Mouse (Mus musculus): ENCODE results near the gene Muc1.
A peak's percentile ranks its signal among the peaks of the same experiment; 100 is the strongest.
"Not testable (repeated sequence)": the region's sequence is repeated elsewhere in the genome, so short reads cannot be mapped to it uniquely, and the experiment has no call there.

The Muc1 gene

GRCm38 (mm10) chr3:89210162-89210561 lies 18.7 kb upstream of the Muc1 start:
- DNase-seq = no peak

GRCm38 (mm10) chr3:89210731-89211130 lies 18.1 kb upstream of the Muc1 start:
- DNase-seq = peak; percentile 49

GRCm38 (mm10) chr3:89213803-89214530 lies 14.9 kb upstream of the Muc1 start:
- peak; percentile 91 for DNase-seq

- DNase-seq = no peak
Observed at GRCm38 (mm10) chr3:89214681-89215411, 14.0 kb upstream of the Muc1 start, which contains the start of gene Thbs3. Gene Thbs3, plus strand, starts transcription at chr3:89215180.

- DNase-seq = peak; percentile 90
Observed at GRCm38 (mm10) chr3:89215853-89216252, 13.0 kb upstream of the Muc1 start.

- DNase-seq = not testable (repeated sequence)
Observed at GRCm38 (mm10) chr3:89216407-89216806, 12.4 kb upstream of the Muc1 start.

DNA sequence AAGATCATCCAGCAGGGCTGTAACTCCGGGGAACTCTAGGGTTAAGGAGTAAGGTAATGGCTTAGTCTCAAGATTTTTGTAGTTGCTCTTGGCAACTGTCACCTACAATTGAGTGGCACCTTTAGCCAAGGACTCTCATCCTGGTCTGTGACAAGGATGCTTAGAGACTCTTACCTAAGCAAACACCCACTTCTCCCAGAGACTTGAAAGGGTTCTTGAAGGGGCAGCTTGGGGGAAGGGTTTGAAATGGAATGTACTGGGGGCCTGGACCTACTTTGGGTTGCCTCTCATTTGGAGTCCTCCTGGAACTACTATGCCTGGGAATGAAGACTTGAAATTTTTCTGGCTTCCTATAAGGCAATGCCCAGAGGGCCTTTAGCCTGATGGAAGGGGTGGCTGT lies 10.6 kb upstream of the Muc1 start:
- no peak for DNase-seq

DNA sequence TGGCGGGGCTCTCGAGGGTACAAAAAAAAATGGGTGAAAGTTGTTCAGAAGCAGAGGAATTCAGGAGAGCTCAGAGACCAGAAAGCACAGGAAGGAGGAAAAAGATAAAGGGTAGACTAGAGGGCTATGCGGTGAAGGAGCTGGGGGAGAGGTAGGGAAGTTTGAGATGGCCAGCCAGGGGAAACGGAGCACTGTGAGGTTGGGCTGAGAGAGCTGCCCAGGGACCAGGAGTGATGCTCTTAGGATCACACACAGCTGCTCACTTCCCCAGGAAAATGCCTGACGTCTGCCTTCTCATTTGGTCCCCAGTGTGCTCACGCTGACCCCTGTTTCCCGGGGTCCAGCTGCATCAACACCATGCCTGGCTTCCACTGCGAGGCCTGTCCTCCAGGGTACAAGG lies 9.3 kb upstream of the Muc1 start:
- no peak for DNase-seq

- DNase-seq = no peak
Observed at GRCm38 (mm10) chr3:89221167-89221566, 7.7 kb upstream of the Muc1 start.

DNA sequence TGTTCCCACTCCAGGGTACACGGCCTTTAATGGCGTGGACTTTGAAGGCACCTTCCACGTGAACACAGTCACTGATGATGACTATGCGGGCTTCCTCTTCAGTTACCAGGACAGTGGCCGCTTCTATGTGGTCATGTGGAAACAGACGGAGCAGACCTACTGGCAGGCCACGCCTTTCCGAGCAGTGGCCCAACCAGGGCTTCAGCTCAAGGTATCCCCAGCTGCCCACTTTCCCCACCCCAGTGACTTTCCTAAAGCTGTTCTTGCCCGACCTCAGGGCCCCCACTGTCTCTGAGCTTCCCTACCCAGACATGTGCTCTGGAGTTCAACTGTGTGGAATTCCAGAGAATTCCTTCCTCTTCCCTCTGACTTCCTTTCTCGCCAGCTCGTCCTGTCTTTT lies 4.1 kb upstream of the Muc1 start:
- DNase-seq = no peak

- DNase-seq = no peak
Observed at GRCm38 (mm10) chr3:89225321-89225815, 3.5 kb upstream of the Muc1 start.

DNA sequence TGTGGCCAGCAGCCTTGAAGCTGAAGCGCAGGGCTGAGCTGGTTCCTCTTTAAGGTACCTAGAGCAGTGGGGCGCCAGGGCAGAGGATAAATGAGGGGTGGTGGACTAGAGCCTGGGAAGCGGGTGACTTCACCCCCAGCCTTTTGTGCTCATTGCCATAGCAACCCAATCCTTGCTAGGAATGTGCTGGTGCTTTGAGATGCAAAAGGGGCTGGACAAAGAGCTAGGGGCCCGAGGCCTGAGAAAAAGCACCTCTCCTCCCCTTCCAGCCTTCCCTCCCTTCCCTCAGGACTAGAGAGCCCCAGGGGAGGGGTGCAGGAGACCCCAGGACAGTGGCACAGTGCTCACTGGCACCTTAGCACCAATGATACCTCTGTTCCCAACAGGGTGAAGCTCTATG lies 2.9 kb upstream of the Muc1 start:
- DNase-seq = no peak

- DNase-seq = no peak
Observed at GRCm38 (mm10) chr3:89226361-89226760, 2.5 kb upstream of the Muc1 start.

DNA sequence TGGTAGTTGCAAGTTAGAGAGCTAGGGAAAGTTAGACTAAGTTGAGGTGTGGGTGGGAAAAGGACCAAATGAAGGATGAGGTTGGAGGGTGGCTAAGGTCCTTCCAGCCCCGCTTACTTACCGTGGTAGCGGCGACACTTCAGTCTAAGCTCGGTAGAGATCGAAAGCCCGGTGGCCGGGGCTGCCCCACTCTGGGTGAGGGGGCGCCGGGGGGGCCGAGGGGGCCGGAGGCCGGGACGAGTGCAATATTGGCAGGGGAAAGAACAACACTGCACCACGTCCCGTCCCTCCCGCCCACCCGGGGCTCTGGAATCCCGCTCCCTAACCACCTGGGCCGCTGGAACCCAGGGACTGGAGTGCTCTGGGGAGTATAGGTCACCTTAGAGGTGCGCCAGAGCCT lies 2.0 kb upstream of the Muc1 start, which contains the start of gene Mtx1:
Gene Mtx1, minus strand, starts transcription at position 189 of the 400 bp plus-strand sequence.
- DNase-seq = no peak

- peak; percentile 87 for DNase-seq
Observed at GRCm38 (mm10) chr3:89227307-89228179, 1.3 kb upstream of the Muc1 start.

GRCm38 (mm10) chr3:89228180-89228549 lies 692 bp upstream of the Muc1 start:
- DNase-seq = peak; percentile 96

- DNase-seq = no peak
Observed at GRCm38 (mm10) chr3:89229276-89229675, 419 bp downstream of the Muc1 start.

DNA sequence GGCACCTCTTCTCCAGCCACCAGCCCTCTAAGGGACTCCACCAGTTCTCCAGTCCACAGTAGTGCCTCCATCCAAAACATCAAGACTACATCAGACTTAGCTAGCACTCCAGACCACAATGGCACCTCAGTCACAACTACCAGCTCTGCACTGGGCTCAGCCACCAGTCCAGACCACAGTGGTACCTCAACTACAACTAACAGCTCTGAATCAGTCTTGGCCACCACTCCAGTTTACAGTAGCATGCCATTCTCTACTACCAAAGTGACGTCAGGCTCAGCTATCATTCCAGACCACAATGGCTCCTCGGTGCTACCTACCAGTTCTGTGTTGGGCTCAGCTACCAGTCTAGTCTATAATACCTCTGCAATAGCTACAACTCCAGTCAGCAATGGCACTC lies 1.7 kb downstream of the Muc1 start:
- no peak for DNase-seq

DNA sequence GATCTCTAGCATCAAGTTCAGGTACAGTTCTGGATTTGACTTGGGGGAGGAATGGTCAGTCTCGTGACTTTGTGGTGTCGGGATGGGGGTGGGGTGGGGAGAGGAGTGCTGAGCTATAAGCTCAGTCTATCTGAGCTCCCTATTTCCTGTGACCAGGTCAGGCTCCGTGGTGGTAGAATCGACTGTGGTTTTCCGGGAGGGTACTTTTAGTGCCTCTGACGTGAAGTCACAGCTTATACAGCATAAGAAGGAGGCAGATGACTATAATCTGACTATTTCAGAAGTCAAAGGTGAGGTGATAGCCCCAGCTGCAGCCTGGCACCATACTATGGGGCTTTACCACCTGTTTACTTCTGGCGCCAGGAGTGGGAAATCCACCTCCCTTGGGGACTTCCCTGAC lies 2.5 kb downstream of the Muc1 start:
- DNase-seq = no peak

- DNase-seq = no peak
Observed at GRCm38 (mm10) chr3:89231772-89232275, 3.0 kb downstream of the Muc1 start.

- no peak for DNase-seq
Observed at GRCm38 (mm10) chr3:89232614-89233013, 3.8 kb downstream of the Muc1 start.

DNA sequence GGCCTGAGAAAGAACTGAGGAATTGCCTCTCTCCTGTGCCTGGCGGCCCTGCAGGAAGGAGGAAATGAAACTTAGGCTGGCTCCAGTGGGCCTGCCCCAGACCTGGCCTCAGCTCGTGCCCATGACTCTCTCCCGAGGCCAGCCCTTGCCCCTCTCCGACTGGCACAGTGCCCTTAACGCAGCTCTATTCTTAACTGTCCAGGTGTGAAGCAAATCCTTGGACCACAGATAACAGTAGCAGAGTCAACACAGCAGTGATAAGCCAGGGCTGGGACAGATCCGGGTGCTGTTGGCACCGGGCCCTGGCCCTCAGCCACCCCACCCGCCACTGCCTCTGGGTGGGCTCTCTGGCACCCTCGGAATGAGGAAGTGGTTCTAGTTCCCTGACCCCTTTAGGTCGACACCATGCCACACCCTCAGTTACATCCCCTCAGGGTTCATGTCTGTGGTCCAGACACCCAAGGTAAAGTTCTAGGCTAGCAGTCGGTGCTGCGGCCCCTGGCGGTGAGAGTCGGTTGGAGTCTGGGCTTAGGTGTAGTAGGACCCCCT lies 4.8 kb downstream of the Muc1 start:
- DNase-seq = no peak

GRCm38 (mm10) chr3:89236516-89236915 lies 7.7 kb downstream of the Muc1 start:
- no peak for DNase-seq

All from kidney, adult 9 months (tissue).